Mouse (Mus musculus) c-Kit-positive CD71-negative TER-119-negative erythroid progenitor cells, embryonic 14.5 days (primary cell): ENCODE measurements at regions not wholly inside any gene's neighbourhood (a gene's known extent, or its start where the extent isn't known, plus 50 kb on each side); places are given as distances from the start of the nearest gene placed in this dataset.

Experiments
- DNase-seq: peaks from one replicate; pipeline ENCODE4 v3.0.0-alpha.2; 2013; ENCODE audit warnings: low read depth

DNA sequence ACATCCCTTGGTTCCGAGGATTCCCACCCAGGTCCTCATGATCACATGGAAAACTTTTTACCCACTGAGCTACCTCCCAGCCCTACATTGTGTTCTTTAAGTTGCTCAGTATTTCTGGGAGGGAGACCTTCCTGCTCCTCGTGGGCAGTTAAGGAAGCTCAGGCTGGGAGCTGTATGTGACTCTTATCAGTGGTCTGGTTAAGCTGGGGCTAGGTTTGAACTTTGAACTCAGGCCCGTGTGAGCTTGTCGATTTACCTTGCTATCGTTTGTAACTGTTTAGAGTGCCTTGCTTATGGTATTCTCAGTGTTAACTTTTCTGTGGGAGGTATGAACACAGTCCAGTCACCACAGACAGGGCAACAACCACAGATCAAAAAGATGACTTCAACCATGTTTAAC is 68.4 kb upstream of the Tpm1 start:
- no peak for DNase-seq

- DNase-seq, result no peak
Measured at GRCm38 (mm10) chr9:67115991-67116390, 66.8 kb upstream of the Tpm1 start.

DNA sequence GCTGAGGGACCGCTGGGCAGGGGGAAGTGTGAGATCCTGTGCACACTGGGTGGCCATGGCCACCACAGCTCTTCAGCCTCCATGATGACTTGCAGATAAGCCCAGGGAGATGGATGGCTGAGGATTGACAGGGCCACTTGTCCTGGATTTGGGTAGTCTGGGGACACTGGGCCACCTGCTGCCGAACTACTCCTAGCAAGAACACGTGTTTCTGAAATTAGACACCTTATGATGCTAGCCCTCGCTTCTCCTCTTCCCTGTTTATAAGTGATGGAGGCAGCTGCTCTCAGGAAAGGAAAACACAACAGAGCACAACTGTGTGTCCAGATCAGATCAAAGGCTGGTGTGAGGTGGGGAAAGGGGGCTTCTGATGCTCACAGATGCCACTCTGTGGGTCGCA is 64.9 kb upstream of the Tpm1 start:
- DNase-seq, result no peak

DNA sequence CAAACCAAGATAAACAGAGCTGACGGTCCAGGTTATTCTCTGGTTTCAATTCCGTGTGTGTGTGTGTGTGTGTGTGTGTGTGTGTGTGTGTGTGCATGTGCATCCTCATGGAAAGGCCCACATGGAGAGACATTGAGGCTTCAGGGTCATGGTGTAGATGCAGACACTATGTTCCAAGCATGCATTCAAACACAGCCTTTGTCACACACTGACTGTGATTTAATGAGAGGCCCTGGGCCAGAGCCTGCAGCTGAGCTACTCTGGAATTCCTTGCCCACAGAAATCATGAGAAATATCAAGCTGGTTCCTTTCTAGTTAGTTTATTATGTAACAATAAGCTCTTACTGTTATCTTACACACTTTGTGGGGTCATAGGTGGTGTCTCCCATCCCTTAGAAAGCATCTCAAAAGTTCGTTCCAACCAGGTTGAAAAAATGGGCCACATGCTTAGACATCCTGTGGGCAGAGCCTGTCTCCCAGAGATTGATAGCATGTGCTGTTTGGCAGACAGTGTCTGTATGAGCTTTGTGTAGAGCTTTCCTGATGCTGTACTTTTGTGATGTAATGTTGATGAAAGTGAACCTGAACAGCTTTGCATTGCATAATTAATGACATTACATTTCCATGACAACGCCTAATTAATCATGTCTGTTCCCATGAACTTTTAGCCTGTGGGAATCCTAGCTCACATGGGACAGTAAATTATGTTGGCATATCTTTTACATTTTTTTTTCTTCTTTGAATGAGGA is 62.8 kb upstream of the Tpm1 start:
- DNase-seq, result no peak

- no peak for DNase-seq
Measured at GRCm38 (mm10) chr9:67107938-67108337, 58.7 kb upstream of the Tpm1 start.

- peak; percentile 24 for DNase-seq
Measured at GRCm38 (mm10) chr9:67105867-67106266, 56.7 kb upstream of the Tpm1 start.

DNA sequence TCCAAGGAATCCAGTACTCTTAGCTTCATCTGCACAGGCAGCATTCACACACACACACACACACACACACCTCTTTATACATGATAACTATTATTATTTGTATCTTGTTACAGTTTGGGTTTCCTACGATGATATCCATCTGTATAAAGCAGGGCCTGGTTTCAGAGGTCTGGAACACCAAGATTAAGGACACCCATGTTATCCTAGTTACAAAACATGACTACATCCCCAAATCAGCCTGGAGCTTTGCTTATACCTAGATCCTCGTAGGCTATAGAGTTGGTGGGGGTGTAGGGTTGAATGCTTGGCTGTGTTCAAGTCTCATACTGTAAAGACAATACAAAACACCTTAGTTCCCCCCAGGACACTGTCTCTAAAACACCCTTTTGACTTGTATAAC is 56.0 kb upstream of the Tpm1 start:
- DNase-seq, result no peak

GRCm38 (mm10) chr9:67104616-67105015 is 55.4 kb upstream of the Tpm1 start:
- no peak for DNase-seq

- no peak for DNase-seq
Measured at GRCm38 (mm10) chr9:67102578-67102977, 53.4 kb upstream of the Tpm1 start.

DNA sequence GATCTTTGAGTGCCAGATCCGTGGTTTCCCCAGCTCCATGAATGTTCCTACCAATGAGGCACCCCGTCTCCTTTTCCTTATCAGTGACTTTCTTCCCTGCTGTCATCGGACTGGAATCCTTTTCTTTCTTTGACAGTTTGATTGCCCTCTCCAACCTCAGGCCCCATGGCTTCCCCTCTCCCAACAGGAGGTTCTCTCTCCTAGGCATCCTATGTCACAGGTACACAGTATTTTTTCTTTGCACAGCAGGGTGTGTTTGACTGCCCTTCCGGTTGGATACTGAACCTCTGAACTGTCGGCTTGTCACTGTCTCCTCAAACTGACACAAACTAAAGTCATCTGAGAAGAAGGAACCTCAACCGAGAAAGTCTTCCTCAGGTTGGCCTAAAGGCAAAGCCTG is 50.3 kb upstream of the Tpm1 start:
- no peak for DNase-seq
